Mouse (Mus musculus) stomach, embryonic 14.5 days (tissue): ENCODE measurements around the gene Alkbh6. TPM values are rescaled to one million over a fixed set of nuclear protein-coding genes. Genes with fewer than 3 reads are reported as not detected.

Experiments used
- ATAC-seq: fragments of 200-750 bp; cut with Nextera tagmentation; 2 replicates; pipeline ENCODE4 v1.8.0; 2017; ENCODE audit warnings: low read depth, moderate TSS enrichment; ENCODE audit not compliant: insufficient number of reproducible peaks, insufficient read depth, low FRiP score
- H3K27ac ChIP-seq: fragments of 300-500 bp; sonication (generic); 2 replicates; pipeline ENCODE4 v1.5.1; 2014; ENCODE audit warnings: mild to moderate bottlenecking, low read length, moderate library complexity, mixed read lengths
- H3K27me3 ChIP-seq: fragments of 300-500 bp; sonication (generic); 2 replicates; pipeline ENCODE4 v1.6.1; 2014; ENCODE audit warnings: low read length, control low read depth, mixed read lengths; ENCODE audit not compliant: control insufficient read depth, insufficient read depth
- H3K36me3 ChIP-seq: fragments of 300-500 bp; sonication (generic); 2 replicates; pipeline ENCODE4 v1.6.1; 2014; ENCODE audit warnings: mild to moderate bottlenecking, control low read depth, low read length, moderate library complexity, mixed read lengths; ENCODE audit not compliant: control insufficient read depth, insufficient read depth
- H3K4me1 ChIP-seq: fragments of 300-500 bp; sonication (generic); 2 replicates; pipeline ENCODE4 v1.6.1; 2014; ENCODE audit warnings: low read length, control low read depth, mixed read lengths; ENCODE audit not compliant: control insufficient read depth, insufficient read depth
- H3K4me2 ChIP-seq: fragments of 300-500 bp; sonication (generic); replicated peaks from 2 replicates; pipeline ENCODE4 v1.6.1; 2014; ENCODE audit warnings: low read depth, low read length, control low read depth
- H3K4me3 ChIP-seq: fragments of 300-500 bp; sonication (generic); 2 replicates; pipeline ENCODE4 v1.5.1; 2014; ENCODE audit warnings: low read depth, low read length, control low read depth
- H3K9ac ChIP-seq: fragments of 300-500 bp; sonication (generic); replicated peaks from 2 replicates; pipeline ENCODE4 v1.6.1; 2014; ENCODE audit warnings: low read depth, mild to moderate bottlenecking, control low read depth, low read length, moderate library complexity, mixed read lengths
- H3K9me3 ChIP-seq: fragments of 300-500 bp; sonication (generic); 2 replicates; pipeline ENCODE4 v1.6.1; 2016; ENCODE audit warnings: low read depth, low read length, control low read depth; ENCODE audit not compliant: control insufficient read depth
- WGBS: fragments of 180-500 bp; shearing (Covaris S2); extraction: QIAGEN DNeasy Blood & Tissue Kit; methylation state at CpG from one replicate; pipeline ENCODE4 v1.1.7; 2014; 5-methylcytosine and 5-hydroxymethylcytosine counted together
- polyA plus RNA-seq: library from polyadenylated mRNA; unstranded; fragments of >200 nt; fragmentation: Nextera tagmentation; extraction: Ambion mirVana; gene quantifications from 2 replicates; pipeline ENCODE4 v1.2.1, GENCODE M21; 2014

Alkbh6 gene
- polyA plus RNA-seq, 1 experiment from 2014 or later = 70.1 TPM

- peaks cover 25% of the 10 kb centered on the region for H3K36me3 ChIP-seq
- peaks cover 9% of the 10 kb centered on the region for H3K4me1 ChIP-seq
- no peak overlapping the region for H3K4me3 ChIP-seq
- H3K4me2 ChIP-seq = no peak overlapping the region
- H3K9ac ChIP-seq = no peak overlapping the region
- no peaks in the 10 kb centered on the region for H3K27me3 ChIP-seq
- no peak for ATAC-seq
- 88% methylated on average over 16 of the region's 16 CpGs for WGBS
- H3K27ac ChIP-seq = no peak overlapping the region
- H3K9me3 ChIP-seq = no peaks in the 10 kb centered on the region
Measured at GRCm38 (mm10) chr7:30306083-30306779, 2.3 kb upstream of the Alkbh6 start.

DNA sequence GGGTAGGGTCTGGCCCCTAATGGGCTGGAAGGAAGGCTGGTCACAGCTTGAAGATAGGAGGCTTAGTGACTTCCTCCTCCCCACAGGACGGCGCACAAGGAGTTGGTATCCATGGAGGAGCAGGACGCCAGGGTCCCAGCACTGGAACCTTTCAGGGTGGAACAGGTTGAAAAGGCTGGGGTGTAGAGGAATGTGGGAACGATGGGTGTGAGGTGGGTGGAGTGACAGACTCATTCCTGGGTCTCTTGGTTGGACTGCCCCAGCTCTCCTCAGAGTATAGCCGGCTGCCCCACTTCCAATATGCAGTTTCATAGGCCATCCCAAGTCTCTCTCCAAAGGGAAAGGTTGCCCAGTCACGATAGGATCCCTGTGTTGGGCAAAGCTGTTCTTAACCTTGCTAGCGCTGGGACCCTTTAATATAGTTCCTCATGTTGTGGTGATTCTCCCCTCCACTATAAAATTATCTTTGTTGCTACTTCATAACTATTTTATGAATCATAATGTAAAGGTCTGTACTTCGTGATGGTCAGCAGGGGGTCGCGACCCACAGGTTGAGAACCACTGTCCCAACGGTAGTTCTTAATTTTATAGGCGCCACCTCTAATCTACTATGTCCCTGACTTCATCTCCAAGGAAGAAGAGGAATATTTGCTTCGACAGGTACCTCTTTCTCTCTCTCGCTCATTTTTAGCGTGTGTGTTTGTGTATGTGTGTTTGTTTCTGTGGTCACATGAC, 1.0 kb downstream of the Alkbh6 start:
- H3K9ac ChIP-seq = peak overlapping the region; percentile 67; the same call in 1 of the 2 replicates
- ATAC-seq = no peak
- no peaks in the 10 kb centered on the region for H3K27me3 ChIP-seq
- 59% methylated on average over 15 of the region's 15 CpGs for WGBS
- H3K4me3 ChIP-seq = peak overlapping the region; percentile 57
- H3K27ac ChIP-seq = no peak overlapping the region; the same call in 1 of the 2 replicates
- H3K9me3 ChIP-seq = no peaks in the 10 kb centered on the region
- H3K4me1 ChIP-seq = peaks cover 16% of the 10 kb centered on the region
- peaks cover 11% of the 10 kb centered on the region; the same call in 1 of the 2 replicates for H3K36me3 ChIP-seq
- peak overlapping the region; percentile 88 for H3K4me2 ChIP-seq

DNA sequence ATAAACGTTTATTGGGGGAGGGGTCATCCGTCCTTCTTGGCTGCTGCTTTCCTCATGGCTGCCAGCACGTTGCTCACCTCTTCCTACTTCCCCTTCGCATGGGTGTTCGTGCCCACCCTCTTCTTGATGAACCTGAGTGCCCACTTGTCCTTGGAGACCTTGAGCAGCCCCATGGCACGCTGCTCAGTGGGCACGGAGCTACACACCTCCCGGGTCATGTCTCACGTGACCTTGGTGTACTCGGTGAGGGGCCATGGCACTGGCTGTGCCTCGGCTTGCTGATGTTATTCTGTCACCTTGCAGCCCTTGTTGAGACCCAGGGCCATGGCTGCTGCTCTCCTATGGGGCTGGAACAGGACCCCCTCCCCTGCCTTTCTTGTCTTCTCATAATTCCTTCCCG, 1.6 kb downstream of the Alkbh6 start:
- Histone ChIP-seq H3K9me3 (no peaks in the 10 kb centered on the region), H3K4me1 (peaks cover 19% of the 10 kb centered on the region), H3K4me2 (no peak overlapping the region), H3K27me3 (no peaks in the 10 kb centered on the region), H3K36me3 (peaks cover 11% of the 10 kb centered on the region; the same call in 1 of the 2 replicates), H3K27ac (no peak overlapping the region), H3K9ac (no peak overlapping the region), H3K4me3 (no peak overlapping the region)
- WGBS = 90% methylated on average over 12 of the region's 12 CpGs
- no peak for ATAC-seq

GRCm38 (mm10) chr7:30313666-30314320, 5.3 kb downstream of the Alkbh6 start:
- Histone ChIP-seq H3K9me3 (no peaks in the 10 kb centered on the region), H3K27me3 (no peaks in the 10 kb centered on the region), H3K9ac (no peak overlapping the region), H3K36me3 (no peaks in the 10 kb centered on the region; the same call in 1 of the 2 replicates), H3K27ac (no peak overlapping the region), H3K4me2 (no peak overlapping the region), H3K4me3 (no peak overlapping the region), H3K4me1 (peaks cover 16% of the 10 kb centered on the region)
- ATAC-seq = no peak
- WGBS = 45% methylated on average over 27 of the region's 27 CpGs

GRCm38 (mm10) chr7:30314721-30315155, 6.2 kb downstream of the Alkbh6 start, which contains the start of gene Syne4:
Syne4 (plus strand) TSS chr7:30314807.
- H3K27me3 ChIP-seq = no peaks in the 10 kb centered on the region
- H3K9me3 ChIP-seq = no peaks in the 10 kb centered on the region
- H3K4me2 ChIP-seq = peak within 1 kb of the TSS; percentile 44
- peak; percentile 80 for ATAC-seq
- peak within 1 kb of the TSS; percentile 36 for H3K4me3 ChIP-seq
- peaks cover 10% of the 10 kb centered on the region; the same call in 1 of the 2 replicates for H3K4me1 ChIP-seq
- under 1% methylated on average over 9 of the region's 9 CpGs for WGBS
- H3K9ac ChIP-seq = peak within 1 kb of the TSS; percentile 29; the same call in 1 of the 2 replicates
- H3K36me3 ChIP-seq = no peaks in the 10 kb centered on the region; the same call in 1 of the 2 replicates
- peak within 1 kb of the TSS; percentile 30; the same call in 1 of the 2 replicates for H3K27ac ChIP-seq

GRCm38 (mm10) chr7:30315559-30316529, 7.3 kb downstream of the Alkbh6 start:
- no peak for ATAC-seq
- Histone ChIP-seq H3K4me2 (peak overlapping the region; percentile 44), H3K9me3 (no peaks in the 10 kb centered on the region), H3K4me3 (peak overlapping the region; percentile 36), H3K36me3 (no peaks in the 10 kb centered on the region; the same call in 1 of the 2 replicates), H3K27me3 (no peaks in the 10 kb centered on the region), H3K9ac (no peak overlapping the region), H3K4me1 (peaks cover 10% of the 10 kb centered on the region; the same call in 1 of the 2 replicates), H3K27ac (0 out of 2 replicates have a peak overlapping the region, but pooled peaks have one; percentile 30)
- WGBS = 67% methylated on average over 13 of the region's 13 CpGs

DNA sequence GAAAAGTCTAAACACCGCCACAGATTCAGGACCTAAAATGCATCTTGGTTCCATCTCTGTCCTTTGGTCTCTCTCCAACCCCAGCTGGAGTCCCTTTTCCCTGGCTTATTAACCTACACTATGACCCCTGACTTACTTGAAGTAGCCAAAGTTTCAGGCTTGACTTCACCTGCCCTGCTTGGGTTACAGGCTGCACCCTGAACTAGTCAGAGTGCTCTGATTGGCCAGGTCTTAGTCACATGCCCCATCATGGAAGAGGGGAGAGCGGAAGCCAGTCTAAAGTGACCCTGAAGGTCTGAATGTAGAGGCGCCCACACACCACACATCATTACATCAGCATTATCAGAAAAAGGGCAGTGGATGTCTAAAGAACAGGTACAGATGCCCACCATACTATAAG, 9.6 kb downstream of the Alkbh6 start:
- Histone ChIP-seq H3K9me3 (no peaks in the 10 kb centered on the region), H3K9ac (no peak overlapping the region), H3K36me3 (no peaks in the 10 kb centered on the region; the same call in 1 of the 2 replicates), H3K4me2 (no peak overlapping the region), H3K4me3 (no peak overlapping the region), H3K4me1 (peaks cover 20% of the 10 kb centered on the region; the same call in 1 of the 2 replicates), H3K27me3 (no peaks in the 10 kb centered on the region), H3K27ac (no peak overlapping the region)
- 94% methylated on average over 3 of the region's 3 CpGs for whole genome bisulfite sequencing
- no peak for ATAC-seq
